Mouse (Mus musculus) embryonic fibroblast, embryonic 13.5 days (primary cell): ENCODE data around the gene Lrguk.

Source experiments
- CTCF ChIP-seq: IDR thresholded peaks from 2 replicates; pipeline ENCODE4 v1.5.1; 2011; ENCODE audit warnings: mild to moderate bottlenecking, control low read depth, low read length, moderate library complexity, borderline replicate concordance; ENCODE audit not compliant: insufficient read depth
- POLR2A ChIP-seq: IDR thresholded peaks from 2 replicates; pipeline ENCODE4 v1.6.1; 2011; ENCODE audit warnings: low read depth, mild to moderate bottlenecking, control low read depth, low read length, moderate library complexity

GRCm38 (mm10) chr6:34173251-34173650 lies 144.0 kb downstream of the Lrguk start:
- no peak for TF ChIP-seq CTCF
- TF ChIP-seq POLR2A = no peak
